8 mouse cellular contexts compared by ENCODE assay signal in genomic region chr1:38626739-38627661, GRCm38 (mm10). TPM values are rescaled to one million over a fixed set of nuclear protein-coding genes. Genes with fewer than 3 reads are reported as not detected.
DNase-seq lines count a peak whose midpoint lies in the region; ATAC-seq and TF ChIP-seq lines count a peak whose summit lies in the region.

No protein-coding gene starts in this region.

- no peak overlapping the region for H3K27ac ChIP-seq in ES-E14 (ENCODE audit: insufficient read depth, low read depth, low read length, poor library complexity, severe bottlenecking)
- peak overlapping the region; percentile 98 for H3K27ac ChIP-seq in forebrain, embryonic 14.5 days (ENCODE audit: low read depth, low read length)
- peak overlapping the region; percentile 99 for H3K27ac ChIP-seq in hindbrain, embryonic 10.5 days
- peak overlapping the region; percentile 93 for H3K27ac ChIP-seq in left cerebral cortex, adult 2 months

- H3K4me2 ChIP-seq in forebrain, embryonic 14.5 days (ENCODE audit: low read length): peak overlapping the region; percentile 87

- under 1% methylated on average over 92 of the region's 133 CpGs for WGBS in forebrain, embryonic 14.5 days
- WGBS in hindbrain, embryonic 10.5 days: under 1% methylated on average over 105 of the region's 133 CpGs

- H3K36me3 ChIP-seq in ES-E14 (ENCODE audit: control insufficient read depth, insufficient read depth, low read length, poor library complexity, severe bottlenecking): no peaks in the 10 kb centered on the region
- H3K36me3 ChIP-seq in forebrain, embryonic 14.5 days (ENCODE audit: control insufficient read depth, insufficient read depth, low read length): no peaks in the 10 kb centered on the region
- no peaks in the 10 kb centered on the region for H3K36me3 ChIP-seq in hindbrain, embryonic 10.5 days

- DNase-seq in ES-E14 (ENCODE audit: low read depth, low spot score): no peak
- DNase-seq in forebrain, embryonic 14.5 days (ENCODE audit: low spot score): peak; percentile 84
- DNase-seq in hindbrain, embryonic 10.5 days (ENCODE audit: low spot score): peak; percentile 64
- DNase-seq in left cerebral cortex, adult 2 months (ENCODE audit: extremely low spot score in 1 of 2, low spot score in 2 of 2): peak; percentile 72 to 73
- peak; percentile 60 to 84 for DNase-seq in lung, postnatal 4 days
- peak; percentile 71 for DNase-seq in right cerebral cortex, adult 18-20 months
- DNase-seq in yolk sac, embryonic 10.5 days (ENCODE audit: low spot score): peak; percentile 46

- TF ChIP-seq CTCF in left cerebral cortex, adult 2 months (IDR thresholded peaks at IDR 0.05): no peak

- in situ Hi-C loops in ES-E14 (cut with MboI; ENCODE audit: low sequenced_read_pairs in 2 of 2, unreplicated experiment in 2 of 2): no loop called here

- H3K4me1 ChIP-seq in ES-E14 (ENCODE audit: control insufficient read depth in 2 of 2, insufficient read depth in 2 of 2, low read length in 2 of 2, poor library complexity in 1 of 2): peaks cover 2 to 15% of the 10 kb centered on the region in 2 experiments; a peak in 2 of 4 replicates
- H3K4me1 ChIP-seq in forebrain, embryonic 14.5 days (ENCODE audit: control insufficient read depth, insufficient read depth, low read length): peaks cover 30% of the 10 kb centered on the region
- H3K4me1 ChIP-seq in hindbrain, embryonic 10.5 days (replicated peaks): peaks cover 76% of the 10 kb centered on the region

- intact Hi-C loops in left cerebral cortex, adult 2 months (cut with DNase I): loop anchor here (1.0 to 5.0 kb wide), 4 partner anchors 140 to 500 kb away; partner anchors contain the start of gene Rev1

- H3K9me3 ChIP-seq in ES-E14 (ENCODE audit: control insufficient read depth, insufficient read depth, low read depth, low read length): no peaks in the 10 kb centered on the region
- no peaks in the 10 kb centered on the region for H3K9me3 ChIP-seq in forebrain, embryonic 14.5 days (replicated peaks; ENCODE audit: control insufficient read depth, low read length)
- no peaks in the 10 kb centered on the region for H3K9me3 ChIP-seq in hindbrain, embryonic 10.5 days

- ATAC-seq in cerebellum, adult (ENCODE audit: insufficient number of reproducible peaks, low FRiP score, low TSS enrichment): peak; percentile 69
- peak; percentile 89 for ATAC-seq in forebrain, embryonic 14.5 days

- no peaks in the 10 kb centered on the region for H3K27me3 ChIP-seq in forebrain, embryonic 14.5 days (replicated peaks; ENCODE audit: control insufficient read depth, insufficient read depth, low read length)
- peaks cover 4% of the 10 kb centered on the region; the same call in 1 of the 2 replicates for H3K27me3 ChIP-seq in hindbrain, embryonic 10.5 days (ENCODE audit: insufficient read depth, poor library complexity, severe bottlenecking)

- peak overlapping the region; percentile 74 for H3K9ac ChIP-seq in ES-E14 (ENCODE audit: insufficient read depth, low read depth, low read length, poor library complexity, severe bottlenecking)
- peak overlapping the region; percentile 94 for H3K9ac ChIP-seq in forebrain, embryonic 14.5 days (ENCODE audit: low read length)

- H3K4me3 ChIP-seq in ES-E14 (ENCODE audit: insufficient read depth in 1 of 2, low read depth in 1 of 2, low read length in 2 of 2, poor library complexity in 1 of 2, severe bottlenecking in 1 of 2): peak overlapping the region; percentile 75 to 87
- H3K4me3 ChIP-seq in forebrain, embryonic 14.5 days (ENCODE audit: low read depth, low read length): peak overlapping the region; percentile 89
- peak overlapping the region; percentile 98 for H3K4me3 ChIP-seq in hindbrain, embryonic 10.5 days
- peak overlapping the region; percentile 82 for H3K4me3 ChIP-seq in left cerebral cortex, adult 2 months

TF ChIP-seq in ES-E14, 5 proteins besides CTCF, POLR2A, EP300 and RAD21:
- TF ChIP-seq HCFC1 (IDR thresholded peaks at IDR 0.05; ENCODE audit: borderline replicate concordance, insufficient read depth, low read length) (no peak), CHD2 (IDR thresholded peaks at IDR 0.05; ENCODE audit: low read depth, low read length) (no peak), ZC3H11A (IDR thresholded peaks at IDR 0.05; ENCODE audit: borderline replicate concordance, low read depth, low read length) (no peak), ZNF384 (IDR thresholded peaks at IDR 0.05; ENCODE audit: low read depth, low read length) (no peak), MAFK (IDR thresholded peaks at IDR 0.05; ENCODE audit: insufficient read depth, low read depth, low read length) (no peak)

RNA-seq across cellular contexts. Expression of gene Aff3, which starts 37.8 kb away (rescaled TPM):
- total RNA-seq in ES-E14 (2012; rRNA removed): 1.7 and 2.6 TPM in 2 replicates
- polyA plus RNA-seq in forebrain, embryonic 14.5 days (2014; fragmentation: Nextera tagmentation; extraction: Ambion mirVana): 15.5 TPM in 2 replicates
- polyA plus RNA-seq in hindbrain, embryonic 10.5 days (2016; fragmentation: Nextera tagmentation; extraction: Ambion mirVana): 7.8 and 11.4 TPM in 2 replicates
- total RNA-seq in left cerebral cortex, adult 2 months (2021): 100 to 1,000 TPM in 1 of 2 experiments, 10 to 100 TPM in 1; 98.8 to 108 TPM

Comparison
In these comparisons a context has a peak if more than half of its experiments do, and no peak if none do; other contexts are left out.
1. RNA of gene Aff3, which starts 37.8 kb away (total RNA-seq): 98.8 to 108 TPM in left cerebral cortex, adult 2 months; 1.7 to 2.6 TPM in ES-E14; every median in the first group is over 10 times any median in the second.
2. Peak in every context shown above with its lines, with median percentiles within 50 percentile points of each other: H3K4me3 ChIP-seq.